Mouse (Mus musculus) mesoderm, embryonic 11.5 days (tissue): ENCODE data around the gene Krt82.
A peak's percentile ranks its signal among the peaks of the same experiment; 100 is the strongest.
"Not testable (repeated sequence)": the region's sequence is repeated elsewhere in the genome, so short reads cannot be mapped to it uniquely, and the experiment has no call there.

Source experiments
- DNase-seq: peaks from one replicate; pipeline ENCODE4 v3.0.0-alpha.2; 2012; ENCODE audit warnings: low read depth, low spot score

Krt82 gene

DNA sequence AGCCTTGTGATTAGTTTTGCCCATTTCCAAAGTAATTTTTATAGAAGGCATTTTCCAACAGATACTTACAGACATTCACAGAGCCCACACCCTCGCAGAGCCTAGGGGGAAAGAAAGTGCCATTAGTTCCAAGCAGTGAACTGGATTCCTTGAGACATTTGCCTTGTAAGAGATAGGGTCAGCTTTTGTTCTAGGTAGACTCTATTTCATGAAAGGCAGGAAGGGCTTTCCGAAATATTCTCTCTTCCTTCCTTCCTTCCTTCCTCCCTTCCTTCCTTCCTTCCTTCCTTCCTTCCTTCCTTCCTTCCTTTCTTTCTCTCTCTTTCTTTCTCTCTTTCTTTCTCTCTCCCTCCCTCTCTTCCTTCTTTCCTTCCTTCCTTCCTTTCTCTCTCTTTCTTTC is 33.3 kb downstream of the Krt82 start, which contains the start of gene Gm49425:
TSS of gene Gm49425 (minus strand) at position 101 of the 400 bp plus-strand sequence.
- not testable (repeated sequence) for DNase-seq

- no peak for DNase-seq
Observed at GRCm38 (mm10) chr15:101508247-101508646, 42.2 kb downstream of the Krt82 start.

- DNase-seq = no peak
Observed at GRCm38 (mm10) chr15:101506896-101507758, 43.3 kb downstream of the Krt82 start.

GRCm38 (mm10) chr15:101497181-101497580 is 53.3 kb downstream of the Krt82 start:
- DNase-seq = peak; percentile 43

DNA sequence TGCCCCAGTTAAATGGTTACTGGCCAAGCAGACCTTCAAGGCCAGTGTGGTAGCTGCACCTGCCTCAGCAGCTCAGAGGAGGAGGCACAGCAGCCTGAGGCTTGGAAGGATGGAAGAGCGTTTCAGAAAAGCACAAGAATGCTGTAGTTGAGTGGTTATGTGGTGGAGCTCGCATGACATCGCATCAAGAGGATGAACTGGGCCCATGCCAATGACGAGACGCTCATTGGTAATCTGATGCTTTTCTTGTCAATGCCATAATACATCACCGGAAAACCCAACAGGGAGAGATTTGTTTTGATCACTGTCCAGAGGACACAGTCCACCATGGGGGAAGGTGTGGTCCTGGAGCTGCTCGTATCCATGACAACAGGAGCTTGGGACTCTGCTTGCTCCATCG is 55.2 kb downstream of the Krt82 start:
- DNase-seq = no peak

DNA sequence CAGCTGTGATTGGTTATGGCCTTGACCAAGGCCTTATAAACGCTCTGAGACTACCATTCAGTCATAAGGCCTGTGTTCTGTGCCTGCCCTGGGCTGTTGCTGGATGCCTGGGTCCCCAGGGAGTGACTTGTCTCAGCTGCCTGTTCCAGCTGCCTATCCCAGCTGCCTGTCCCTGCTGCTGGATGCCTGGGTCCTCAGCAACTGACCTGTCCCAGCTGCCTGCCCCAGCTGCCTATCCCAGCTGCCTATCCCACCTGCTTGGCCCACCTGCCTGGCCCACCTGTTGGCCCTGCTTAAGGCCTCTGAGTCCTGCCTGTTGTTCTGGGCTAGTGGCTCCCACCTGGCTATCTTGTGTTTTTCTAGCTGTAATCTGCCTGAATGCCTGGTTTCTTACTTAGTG is 56.3 kb downstream of the Krt82 start:
- peak; percentile 25 for DNase-seq

GRCm38 (mm10) chr15:101493713-101494112 is 56.8 kb downstream of the Krt82 start:
- DNase-seq = no peak

- no peak for DNase-seq
Observed at GRCm38 (mm10) chr15:101492718-101493117, 57.7 kb downstream of the Krt82 start.

DNA sequence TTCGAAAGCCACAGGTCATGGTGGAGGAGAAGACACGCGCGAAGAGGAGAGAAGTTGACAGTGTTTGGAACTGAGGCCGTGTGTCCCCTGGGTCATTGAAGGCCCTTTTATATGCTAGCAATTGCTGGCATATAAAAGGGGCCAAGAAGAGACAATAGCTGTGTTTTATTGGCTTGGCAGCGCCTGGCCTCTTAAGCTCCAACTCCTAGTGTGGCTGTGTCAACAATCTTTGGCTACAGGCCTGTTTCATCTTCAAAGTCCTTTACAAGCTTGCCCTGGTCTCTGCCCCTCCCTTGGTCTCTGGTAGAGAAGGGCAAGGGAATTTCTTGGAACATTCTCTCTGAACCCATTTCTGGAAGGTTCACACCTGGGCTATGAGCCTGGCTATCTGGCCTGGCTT is 59.0 kb downstream of the Krt82 start, which contains the start of gene Krt83:
TSS of gene Krt83 (minus strand) at position 82 of the 400 bp plus-strand sequence.
- DNase-seq = no peak
